Mouse (Mus musculus) hindbrain, embryonic 14.5 days (tissue): ENCODE data around the gene Ddx4. TPM values are rescaled to one million over a fixed set of nuclear protein-coding genes. Genes with fewer than 3 reads are reported as not detected.

Experiments
- ATAC-seq: fragments of 200-750 bp; cut with Nextera tagmentation; 2 replicates; pipeline ENCODE4 v1.8.0; 2017; ENCODE audit warnings: moderate number of reproducible peaks, mild to moderate bottlenecking, moderate TSS enrichment, moderate library complexity; ENCODE audit not compliant: low FRiP score
- DNase-seq: peaks from one replicate; pipeline ENCODE4 v3.0.0-alpha.2; 2015; ENCODE audit warnings: low spot score
- H3K27ac ChIP-seq: fragments of 300-500 bp; sonication (generic); 2 replicates; pipeline ENCODE4 v1.5.1; 2014; ENCODE audit warnings: mild to moderate bottlenecking, moderate library complexity
- H3K27me3 ChIP-seq: fragments of 300-500 bp; sonication (generic); 2 replicates; pipeline ENCODE4 v1.6.1; 2014; ENCODE audit warnings: mild to moderate bottlenecking, low read length, mixed read lengths; ENCODE audit not compliant: control insufficient read depth, insufficient read depth
- H3K36me3 ChIP-seq: fragments of 300-500 bp; sonication (generic); replicated peaks from 2 replicates; pipeline ENCODE4 v1.6.1; 2014; ENCODE audit not compliant: control insufficient read depth, insufficient read depth
- H3K4me1 ChIP-seq: fragments of 300-500 bp; sonication (generic); replicated peaks from 2 replicates; pipeline ENCODE4 v1.6.1; 2014; ENCODE audit warnings: antibody characterized with exemption, low read length, mixed read lengths; ENCODE audit not compliant: control insufficient read depth, insufficient read depth
- H3K4me2 ChIP-seq: fragments of 300-500 bp; sonication (generic); replicated peaks from 2 replicates; pipeline ENCODE4 v1.6.1; 2014; ENCODE audit warnings: mild to moderate bottlenecking, moderate library complexity
- H3K4me3 ChIP-seq: fragments of 300-500 bp; sonication (generic); replicated peaks from 2 replicates; pipeline ENCODE4 v1.5.1; 2014; ENCODE audit warnings: mild to moderate bottlenecking, low read length
- H3K9ac ChIP-seq: fragments of 300-500 bp; sonication (generic); 2 replicates; pipeline ENCODE4 v1.6.1; 2014
- H3K9me3 ChIP-seq: fragments of 300-500 bp; sonication (generic); 2 replicates; pipeline ENCODE4 v1.6.1; 2016; ENCODE audit warnings: low read length; ENCODE audit not compliant: control insufficient read depth
- WGBS: fragments of 180-500 bp; shearing (Covaris S2); extraction: QIAGEN DNeasy Blood & Tissue Kit; methylation state at CpG from one replicate; pipeline ENCODE4 v1.1.7; 2014; 5-methylcytosine and 5-hydroxymethylcytosine counted together
- polyA plus RNA-seq: library from polyadenylated mRNA; unstranded; fragments of >200 nt; fragmentation: Nextera tagmentation; extraction: Ambion mirVana; gene quantifications from 2 replicates; pipeline ENCODE4 v1.2.1, GENCODE M21; 2014

Gene Ddx4
- 1.8 and 2.0 TPM in 2 replicates for polyA plus RNA-seq

- Histone ChIP-seq H3K4me1 (no peaks in the 10 kb centered on the region), H3K9ac (no peak within 1 kb of the TSS), H3K4me3 (no peak within 1 kb of the TSS), H3K27ac (no peak within 1 kb of the TSS), H3K9me3 (peaks cover 12% of the 10 kb centered on the region; the same call in 1 of the 2 replicates), H3K27me3 (no peaks in the 10 kb centered on the region), H3K4me2 (no peak within 1 kb of the TSS), H3K36me3 (no peaks in the 10 kb centered on the region)
- ATAC-seq: no peak
- DNase-seq: no peak
- WGBS: 75% methylated on average over 45 of the region's 45 CpGs
These were observed at the start of gene Ddx4 for GRCm38 (mm10) chr13:112652205-112652604. TSS of gene Ddx4 (minus strand) at chr13:112652475.

- DNase-seq (no peak), ATAC-seq (no peak)
- Histone ChIP-seq H3K36me3 (peaks cover 40% of the 10 kb centered on the region), H3K4me1 (no peaks in the 10 kb centered on the region), H3K4me3 (no peak overlapping the region), H3K9me3 (no peaks in the 10 kb centered on the region), H3K4me2 (no peak overlapping the region), H3K9ac (no peak overlapping the region), H3K27ac (no peak overlapping the region), H3K27me3 (no peaks in the 10 kb centered on the region)
- 87% methylated on average over 8 of the region's 8 CpGs for WGBS
These were observed 49.0 kb upstream of the Ddx4 start for GRCm38 (mm10) chr13:112701256-112701655.

GRCm38 (mm10) chr13:112695526-112696240 is 43.4 kb upstream of the Ddx4 start:
- Histone ChIP-seq H3K9me3 (peaks cover 4% of the 10 kb centered on the region; the same call in 1 of the 2 replicates), H3K4me1 (no peaks in the 10 kb centered on the region), H3K36me3 (peaks cover 50% of the 10 kb centered on the region), H3K9ac (no peak overlapping the region), H3K4me2 (no peak overlapping the region), H3K4me3 (no peak overlapping the region), H3K27me3 (no peaks in the 10 kb centered on the region), H3K27ac (no peak overlapping the region)
- WGBS: 96% methylated on average over 8 of the region's 8 CpGs
- ATAC-seq (no peak; the same call in 1 of the 2 replicates), DNase-seq (peak; percentile 36)

- Histone ChIP-seq H3K4me1 (no peaks in the 10 kb centered on the region), H3K4me2 (no peak overlapping the region), H3K9me3 (peaks cover 4% of the 10 kb centered on the region; the same call in 1 of the 2 replicates), H3K4me3 (no peak overlapping the region), H3K9ac (no peak overlapping the region), H3K27ac (no peak overlapping the region), H3K36me3 (peaks cover 51% of the 10 kb centered on the region), H3K27me3 (no peaks in the 10 kb centered on the region)
- 96% methylated on average over 10 of the region's 10 CpGs for WGBS
- DNase-seq (no peak), ATAC-seq (no peak)
These were observed 40.7 kb upstream of the Ddx4 start for GRCm38 (mm10) chr13:112692870-112693553.

GRCm38 (mm10) chr13:112686155-112686554 is 33.9 kb upstream of the Ddx4 start:
- Histone ChIP-seq H3K9me3 (no peaks in the 10 kb centered on the region), H3K36me3 (peaks cover 29% of the 10 kb centered on the region), H3K4me2 (no peak overlapping the region), H3K4me1 (no peaks in the 10 kb centered on the region), H3K27ac (no peak overlapping the region), H3K4me3 (no peak overlapping the region), H3K9ac (no peak overlapping the region), H3K27me3 (no peaks in the 10 kb centered on the region)
- DNase-seq: no peak
- 86% methylated on average over 2 of the region's 2 CpGs for WGBS
- ATAC-seq: no peak

GRCm38 (mm10) chr13:112683970-112684369 is 31.7 kb upstream of the Ddx4 start:
- DNase-seq (no peak), ATAC-seq (no peak)
- 86% methylated on average over 6 of the region's 6 CpGs for WGBS
- H3K4me3 ChIP-seq: no peak overlapping the region
- H3K4me2 ChIP-seq: no peak overlapping the region
- H3K36me3 ChIP-seq: peaks cover 12% of the 10 kb centered on the region
- H3K9ac ChIP-seq: no peak overlapping the region
- H3K27ac ChIP-seq: no peak overlapping the region
- H3K4me1 ChIP-seq: no peaks in the 10 kb centered on the region
- no peaks in the 10 kb centered on the region for H3K27me3 ChIP-seq
- no peaks in the 10 kb centered on the region for H3K9me3 ChIP-seq

- Histone ChIP-seq H3K4me2 (no peak overlapping the region), H3K9ac (no peak overlapping the region), H3K27me3 (no peaks in the 10 kb centered on the region), H3K36me3 (peaks cover 10% of the 10 kb centered on the region), H3K9me3 (no peaks in the 10 kb centered on the region), H3K4me3 (no peak overlapping the region), H3K27ac (no peak overlapping the region), H3K4me1 (no peaks in the 10 kb centered on the region)
- 82% methylated on average over 2 of the region's 2 CpGs for WGBS
- DNase-seq: no peak
- ATAC-seq: no peak
These were observed 31.0 kb upstream of the Ddx4 start for GRCm38 (mm10) chr13:112683312-112683711.

GRCm38 (mm10) chr13:112678154-112678553 is 25.9 kb upstream of the Ddx4 start:
- Histone ChIP-seq H3K9me3 (no peaks in the 10 kb centered on the region), H3K4me1 (no peaks in the 10 kb centered on the region), H3K4me3 (no peak overlapping the region), H3K27ac (no peak overlapping the region), H3K4me2 (no peak overlapping the region), H3K9ac (no peak overlapping the region), H3K36me3 (peaks cover 10% of the 10 kb centered on the region; the same call in 1 of the 2 replicates), H3K27me3 (no peaks in the 10 kb centered on the region)
- ATAC-seq: no peak
- WGBS: 94% methylated on average over 4 of the region's 4 CpGs
- DNase-seq: no peak

GRCm38 (mm10) chr13:112673899-112674447 is 21.7 kb upstream of the Ddx4 start:
- Histone ChIP-seq H3K4me3 (no peak overlapping the region), H3K27me3 (no peaks in the 10 kb centered on the region), H3K4me2 (no peak overlapping the region), H3K36me3 (peaks cover 44% of the 10 kb centered on the region), H3K9me3 (no peaks in the 10 kb centered on the region), H3K9ac (no peak overlapping the region), H3K4me1 (no peaks in the 10 kb centered on the region), H3K27ac (no peak overlapping the region)
- ATAC-seq (peak; percentile 76; the same call in 1 of the 2 replicates), DNase-seq (peak; percentile 88)
- WGBS: 15% methylated on average over 9 of the region's 9 CpGs
